Mouse (Mus musculus): Measurements from ENCODE around the gene Zfp940. TPM values are rescaled to one million over a fixed set of nuclear protein-coding genes. Genes with fewer than 3 reads are reported as not detected.

Gene Zfp940
- 0.03 TPM in 1 of 2 replicates, not detected in the other for polyA plus RNA-seq (2012; rRNA removed)

DNA sequence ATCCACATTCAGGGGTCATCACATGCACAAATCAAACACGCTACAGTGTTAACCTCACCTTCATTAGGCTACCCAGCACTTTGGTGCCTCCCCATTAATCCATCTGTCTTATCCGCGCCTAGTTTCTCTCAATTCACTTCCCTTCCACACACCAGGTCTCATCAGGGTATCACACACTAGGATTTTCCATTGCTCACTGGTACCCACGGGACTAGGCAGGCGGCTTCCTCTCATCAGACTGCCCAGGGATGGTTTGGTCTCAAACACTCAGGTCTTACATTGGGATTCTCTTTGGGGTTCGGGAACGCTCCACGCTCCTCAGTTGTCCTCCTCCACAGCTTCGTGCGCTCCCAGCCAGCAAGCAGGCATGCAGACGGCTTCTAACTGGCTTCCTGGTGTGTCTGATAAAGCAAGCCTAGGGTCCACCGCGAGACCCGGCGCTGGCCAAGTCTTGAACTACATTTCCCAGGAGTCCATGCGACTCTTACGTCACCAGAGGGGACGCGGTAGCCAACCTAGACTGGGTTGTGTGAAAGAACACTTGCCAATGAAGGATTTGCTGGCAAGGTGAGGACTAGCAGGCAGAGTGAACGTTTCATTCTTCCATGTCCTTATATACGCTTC, at the start of gene Zfp940:
Gene Zfp940 (minus strand): TSS at position 451 of the 624 bp plus-strand sequence.

DNA sequence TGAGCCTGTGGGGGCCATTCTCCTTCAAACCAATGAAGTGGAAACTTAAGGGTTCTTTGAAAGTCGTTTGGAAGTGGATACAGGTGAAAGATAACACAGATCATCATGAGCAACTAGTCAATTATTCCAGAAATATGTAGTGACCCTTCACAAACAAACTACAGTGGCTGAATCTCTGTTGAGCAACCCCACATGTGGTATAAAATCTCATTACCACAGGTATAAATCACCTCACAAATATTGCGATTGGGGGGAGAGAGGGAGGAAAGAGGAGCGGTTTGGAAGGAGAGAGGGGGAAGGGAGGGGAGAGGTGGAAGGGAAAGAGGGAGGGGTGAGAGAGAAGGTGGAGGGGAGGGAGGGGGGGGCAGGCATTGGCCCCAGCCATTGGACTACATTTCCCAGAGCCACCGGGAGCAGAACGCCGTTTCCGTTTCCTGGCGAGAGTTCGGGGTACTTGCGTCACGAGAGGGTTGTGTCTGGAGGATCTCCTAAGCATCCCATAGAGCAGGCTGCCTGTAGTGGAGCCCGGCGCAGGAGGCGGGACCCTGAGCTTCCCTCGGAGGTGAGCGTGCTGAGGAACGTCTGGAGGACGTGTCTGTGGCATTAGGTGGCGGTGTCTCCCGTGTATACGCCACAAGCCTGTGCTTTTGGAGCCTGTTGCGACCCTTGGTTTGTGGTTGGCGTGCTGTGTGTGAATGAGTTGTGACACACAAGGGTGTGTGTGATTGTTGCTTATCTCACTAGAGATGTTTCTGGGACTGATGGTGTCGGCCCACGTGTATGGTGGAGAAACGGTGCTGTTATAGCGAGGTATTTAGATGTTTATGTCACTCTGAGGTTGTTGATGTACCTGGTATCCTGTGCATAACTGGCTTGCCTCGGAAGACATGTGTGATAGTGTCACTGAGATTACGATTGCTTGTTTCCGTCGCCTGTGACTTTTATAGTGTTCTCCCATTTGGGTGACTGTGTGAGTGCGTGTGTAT, 6.4 kb upstream of the Zfp940 start, which contains the start of gene Zfp420:
Gene Zfp420 (plus strand): TSS at position 448 of the 986 bp plus-strand sequence.

DNA sequence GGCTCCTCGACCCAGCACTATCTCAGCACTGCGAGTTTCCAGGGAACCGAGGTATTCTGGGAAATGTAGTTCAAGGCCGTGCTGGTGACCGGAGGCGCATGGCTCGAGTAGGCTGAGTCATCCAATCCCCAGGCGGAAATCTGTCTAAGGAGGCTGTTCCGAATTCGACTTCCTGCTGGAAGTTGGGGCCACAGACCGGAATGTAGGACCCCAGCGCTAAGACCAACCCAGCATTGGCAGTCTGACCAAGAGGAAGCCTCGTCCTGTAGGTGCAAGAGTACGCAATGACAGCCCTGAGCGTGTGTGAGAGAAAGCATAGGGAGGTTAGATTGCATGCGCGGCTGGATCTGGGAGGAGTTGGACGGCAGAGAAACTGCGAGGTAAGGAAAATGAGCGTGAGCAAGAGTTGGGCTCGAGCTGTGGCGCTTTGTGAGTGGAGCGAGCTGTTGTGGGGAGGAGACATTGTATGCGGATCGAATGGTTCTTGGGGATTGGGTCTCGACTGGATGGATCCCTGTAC, 37.5 kb downstream of the Zfp940 start, which contains the start of gene Zfp790:
Gene Zfp790 (plus strand): TSS at position 205 of the 520 bp plus-strand sequence.

DNA sequence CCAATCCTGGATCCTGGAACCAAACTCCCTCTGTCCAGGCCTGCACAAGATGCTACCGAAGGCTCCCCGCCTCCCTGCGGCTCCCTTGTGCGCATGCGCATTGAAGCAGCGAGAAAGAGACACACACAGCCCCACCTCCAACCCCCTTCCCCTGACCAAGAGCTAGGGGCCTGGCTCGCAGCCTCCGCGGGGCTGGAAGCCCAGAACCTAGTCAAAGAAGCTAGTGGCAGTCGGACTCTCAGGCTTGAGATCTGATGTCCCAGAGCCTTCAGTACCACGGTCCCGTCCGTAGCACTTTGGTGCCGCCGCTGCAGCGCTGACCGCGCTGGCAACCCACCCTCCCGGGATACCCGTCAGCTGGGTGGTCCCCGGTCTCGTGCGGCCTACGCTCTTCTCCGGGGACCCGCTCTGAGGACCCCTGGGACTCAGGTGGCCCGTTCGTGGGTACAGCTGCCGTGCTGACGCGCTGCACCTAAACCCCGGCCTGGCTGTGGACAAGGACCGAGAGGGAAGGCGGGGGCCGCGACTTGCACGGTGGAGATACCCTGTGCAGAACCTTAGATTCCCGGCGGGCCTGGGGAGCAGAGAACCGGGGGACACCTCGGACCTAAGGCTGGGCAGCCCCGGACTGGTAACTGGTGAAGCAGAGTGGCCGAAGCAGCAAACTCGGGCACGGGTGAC, 69.5 kb downstream of the Zfp940 start, which contains the start of gene Zfp30:
Gene Zfp30 (plus strand): TSS at position 128 of the 681 bp plus-strand sequence.

Other genes with a start within 250 kb of the Zfp940 start
- 0.03 and 0.08 TPM in 2 replicates for gene Catsperg2, start 126.6 kb downstream of the Zfp940 start, polyA plus RNA-seq (2012; rRNA removed)
- 0.40 and 0.41 TPM in 2 replicates for gene Zfp84, start 85.1 kb downstream of the Zfp940 start, polyA plus RNA-seq (2012; rRNA removed)
- gene Zfp30, start 69.7 kb downstream of the Zfp940 start, polyA plus RNA-seq (2012; rRNA removed): 0.64 and 0.76 TPM in 2 replicates
- gene Zfp790, start 37.6 kb downstream of the Zfp940 start, polyA plus RNA-seq (2012; rRNA removed): 0.22 and 0.32 TPM in 2 replicates
- gene Zfp420, start 6.3 kb upstream of the Zfp940 start, polyA plus RNA-seq (2012; rRNA removed): 0.08 and 0.13 TPM in 2 replicates
- gene Zfp27, start 52.9 kb upstream of the Zfp940 start, polyA plus RNA-seq (2012; rRNA removed): 0.23 and 0.56 TPM in 2 replicates
- gene Zfp383, start 54.6 kb upstream of the Zfp940 start, polyA plus RNA-seq (2012; rRNA removed): 0.15 and 0.19 TPM in 2 replicates
- gene Zfp74, start 100.4 kb upstream of the Zfp940 start, polyA plus RNA-seq (2012; rRNA removed): 4.7 and 6.0 TPM in 2 replicates
- gene Zfp568, start 130.3 kb upstream of the Zfp940 start, polyA plus RNA-seq (2012; rRNA removed): 1.1 and 2.2 TPM in 2 replicates
- 0.32 and 0.78 TPM in 2 replicates for gene Zfp14, start 197.7 kb upstream of the Zfp940 start, polyA plus RNA-seq (2012; rRNA removed)
- gene Zfp82, start 219.2 kb upstream of the Zfp940 start, polyA plus RNA-seq (2012; rRNA removed): 0.04 TPM in 1 of 2 replicates, not detected in the other
- 0.02 and 0.05 TPM in 2 replicates for gene Gm26920, start 236.7 kb upstream of the Zfp940 start, polyA plus RNA-seq (2012; rRNA removed)
- gene Zfp566, start 236.9 kb upstream of the Zfp940 start, polyA plus RNA-seq (2012; rRNA removed): 0.23 and 1.2 TPM in 2 replicates
- 2.7 and 4.6 TPM in 2 replicates for gene Zfp260, start 241.1 kb upstream of the Zfp940 start, polyA plus RNA-seq (2012; rRNA removed)